8 mouse cellular contexts compared by ENCODE assay signal in the genomic region with DNA sequence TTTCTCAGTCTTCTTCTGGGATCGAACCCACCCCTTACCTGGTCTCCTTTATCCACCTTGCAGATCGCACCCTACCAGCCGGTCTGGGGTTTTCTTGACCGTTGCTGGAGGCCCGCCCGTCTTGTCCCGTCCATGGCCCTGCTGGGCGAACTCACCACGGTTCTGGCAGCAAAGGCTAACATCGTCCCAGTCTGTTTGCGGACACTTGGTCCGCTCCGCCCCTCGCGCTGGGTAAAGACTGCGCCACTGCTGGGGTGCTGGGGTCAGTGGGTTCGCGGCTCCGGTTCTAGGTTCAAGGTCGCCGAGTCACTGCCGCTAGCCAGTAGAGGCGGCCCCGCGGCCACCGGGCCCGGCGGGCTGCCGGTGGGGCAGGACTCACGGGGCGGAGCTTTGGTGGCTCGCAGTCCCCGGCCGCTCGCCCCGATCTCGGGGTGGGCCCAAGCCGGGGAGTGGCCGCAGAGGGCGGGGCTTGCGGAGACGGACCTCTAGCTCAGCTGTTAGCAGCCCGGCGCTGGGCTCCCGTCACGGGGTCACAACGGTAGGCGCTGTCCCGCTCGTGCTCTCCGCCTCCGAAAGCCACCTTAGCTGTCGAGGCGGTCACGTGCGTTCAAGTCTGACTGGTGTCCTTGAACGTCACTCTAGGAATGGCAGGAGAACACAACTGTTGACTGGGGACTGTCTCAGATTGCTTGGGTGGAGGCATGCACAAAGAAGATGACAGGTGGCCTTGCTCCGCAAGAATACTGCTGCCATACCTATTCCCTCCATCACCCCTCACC. TPM values are rescaled to one million over a fixed set of nuclear protein-coding genes. Genes with fewer than 3 reads are reported as not detected.
DNase-seq lines count a peak whose midpoint lies in the region; ATAC-seq and TF ChIP-seq lines count a peak whose summit lies in the region.

A gene (minus strand): TSS at position 657 of the 779 bp plus-strand sequence.

- TF ChIP-seq EP300 in liver, embryonic 14.5 days (IDR thresholded peaks at IDR 0.05; ENCODE audit: low read depth), result no peak
- TF ChIP-seq EP300 in stomach, postnatal 0 days (optimal IDR thresholded peaks at IDR 0.05), result no peak

- H3K27ac ChIP-seq in heart, embryonic 13.5 days (replicated peaks), result peak within 1 kb of the TSS; percentile 96
- H3K27ac ChIP-seq in liver, embryonic 14.5 days, result peak within 1 kb of the TSS; percentile 98
- peak within 1 kb of the TSS; percentile 97 for H3K27ac ChIP-seq in neural tube, embryonic 11.5 days (ENCODE audit: low read depth, low read length)
- H3K27ac ChIP-seq in stomach, postnatal 0 days (replicated peaks), result peak within 1 kb of the TSS; percentile 94

- peaks cover 55% of the 10 kb centered on the region for H3K4me1 ChIP-seq in E14TG2a.4 (replicated peaks; ENCODE audit: low read depth, low read length)
- peaks cover 52% of the 10 kb centered on the region for H3K4me1 ChIP-seq in heart, embryonic 13.5 days
- peaks cover 24 to 29% of the 10 kb centered on the region in 2 experiments for H3K4me1 ChIP-seq in liver, embryonic 14.5 days (replicated peaks; ENCODE audit: control insufficient read depth in 2 of 2, insufficient read depth in 2 of 2, low read length in 1 of 2)
- peaks cover 17% of the 10 kb centered on the region for H3K4me1 ChIP-seq in neural tube, embryonic 11.5 days (ENCODE audit: control insufficient read depth, insufficient read depth, low read length)
- H3K4me1 ChIP-seq in stomach, postnatal 0 days (replicated peaks; ENCODE audit: control insufficient read depth, insufficient read depth), result no peaks in the 10 kb centered on the region; the same call in 1 of the 2 replicates

- ATAC-seq in heart, embryonic 13.5 days (ENCODE audit: extremely low read depth, insufficient number of reproducible peaks, low FRiP score, low TSS enrichment), result peak; percentile 91
- ATAC-seq in liver, embryonic 14.5 days (ENCODE audit: insufficient read depth), result peak; percentile 87
- peak; percentile 88 for ATAC-seq in neural tube, embryonic 11.5 days (ENCODE audit: insufficient read depth, low FRiP score, low TSS enrichment)
- ATAC-seq in stomach, postnatal 0 days (ENCODE audit: low FRiP score, low TSS enrichment), result peak; percentile 91

- peak within 1 kb of the TSS; percentile 95 for H3K9ac ChIP-seq in heart, embryonic 13.5 days
- H3K9ac ChIP-seq in liver, embryonic 14.5 days (replicated peaks), result peak within 1 kb of the TSS; percentile 88
- peak within 1 kb of the TSS; percentile 94 for H3K9ac ChIP-seq in neural tube, embryonic 11.5 days (ENCODE audit: low read length)
- H3K9ac ChIP-seq in stomach, postnatal 0 days (ENCODE audit: low read length), result peak within 1 kb of the TSS; percentile 90

- DNase-seq in c-Kit-negative CD71-positive TER-119-positive erythroid progenitor cells, embryonic 14.5 days (ENCODE audit: low read depth, low spot score), result peak; percentile 82
- DNase-seq in fibroblast of lung, adult 2 months (ENCODE audit: low read depth), result peak; percentile 67
- peak; percentile 98 for DNase-seq in kidney, postnatal 14 days
- peak; percentile 80 to 83 (median 83) for DNase-seq in liver, embryonic 14.5 days (ENCODE audit: low read depth in 3 of 3, low spot score in 3 of 3)
- peak; percentile 88 for DNase-seq in neural tube, embryonic 11.5 days (ENCODE audit: low spot score)
- peak; percentile 94 for DNase-seq in stomach, postnatal 0 days (ENCODE audit: low spot score)

- no peak for TF ChIP-seq CTCF in E14TG2a.4 (conservative IDR thresholded peaks at IDR 0.05; ENCODE audit: low read length)
- TF ChIP-seq CTCF in liver, embryonic 14.5 days (IDR thresholded peaks at IDR 0.05; ENCODE audit: low read depth), result peak; percentile 5; the same call in 1 of the 2 replicates
- TF ChIP-seq CTCF in stomach, postnatal 0 days (IDR thresholded peaks at IDR 0.05; ENCODE audit: low read depth), result no peak

- peak within 1 kb of the TSS; percentile 74 for H3K4me2 ChIP-seq in heart, embryonic 13.5 days
- H3K4me2 ChIP-seq in liver, embryonic 14.5 days (ENCODE audit: low read depth), result peak within 1 kb of the TSS; percentile 90
- H3K4me2 ChIP-seq in neural tube, embryonic 11.5 days (ENCODE audit: low read depth), result peak within 1 kb of the TSS; percentile 93
- peak within 1 kb of the TSS; percentile 79 for H3K4me2 ChIP-seq in stomach, postnatal 0 days (replicated peaks; ENCODE audit: low read depth)

- peak within 1 kb of the TSS; percentile 95 for H3K4me3 ChIP-seq in E14TG2a.4 (replicated peaks; ENCODE audit: low read length)
- H3K4me3 ChIP-seq in heart, embryonic 13.5 days, result peak within 1 kb of the TSS; percentile 85
- H3K4me3 ChIP-seq in liver, embryonic 14.5 days (ENCODE audit: insufficient read depth in 1 of 2, low read depth in 2 of 2, low read length in 2 of 2), result peak within 1 kb of the TSS; percentile 76 to 80
- H3K4me3 ChIP-seq in neural tube, embryonic 11.5 days (ENCODE audit: low read depth, low read length), result peak within 1 kb of the TSS; percentile 80
- peak within 1 kb of the TSS; percentile 95 for H3K4me3 ChIP-seq in stomach, postnatal 0 days (ENCODE audit: low read depth, low read length)

- H3K36me3 ChIP-seq in E14TG2a.4 (ENCODE audit: insufficient read depth, low read length), result peaks cover 36% of the 10 kb centered on the region
- peaks cover 22% of the 10 kb centered on the region for H3K36me3 ChIP-seq in heart, embryonic 13.5 days
- peaks cover 9% of the 10 kb centered on the region for H3K36me3 ChIP-seq in liver, embryonic 14.5 days (replicated peaks; ENCODE audit: control insufficient read depth, insufficient read depth, low read depth)
- H3K36me3 ChIP-seq in neural tube, embryonic 11.5 days (ENCODE audit: control insufficient read depth, insufficient read depth, low read length), result no peaks in the 10 kb centered on the region
- peaks cover 2% of the 10 kb centered on the region; the same call in 1 of the 2 replicates for H3K36me3 ChIP-seq in stomach, postnatal 0 days (ENCODE audit: control insufficient read depth, insufficient read depth, low read length)

- no peaks in the 10 kb centered on the region for H3K9me3 ChIP-seq in E14TG2a.4 (ENCODE audit: low read length)
- H3K9me3 ChIP-seq in heart, embryonic 13.5 days, result no peaks in the 10 kb centered on the region
- no peaks in the 10 kb centered on the region for H3K9me3 ChIP-seq in liver, embryonic 14.5 days (ENCODE audit: control insufficient read depth, low read length)
- H3K9me3 ChIP-seq in neural tube, embryonic 11.5 days (ENCODE audit: control insufficient read depth, low read length), result no peaks in the 10 kb centered on the region
- H3K9me3 ChIP-seq in stomach, postnatal 0 days (ENCODE audit: control insufficient read depth, low read length), result no peaks in the 10 kb centered on the region

- WGBS in heart, embryonic 13.5 days, result under 1% methylated on average over 57 of the region's 58 CpGs
- WGBS in liver, embryonic 14.5 days (ENCODE audit: insufficient replicate concordance), result 1% methylated on average over 58 of the region's 58 CpGs
- 2% methylated on average over 57 of the region's 58 CpGs for WGBS in neural tube, embryonic 11.5 days
- WGBS in stomach, postnatal 0 days, result under 1% methylated on average over 51 of the region's 58 CpGs

- H3K27me3 ChIP-seq in E14TG2a.4 (ENCODE audit: insufficient read depth, low read length), result peaks cover 21% of the 10 kb centered on the region
- no peaks in the 10 kb centered on the region for H3K27me3 ChIP-seq in heart, embryonic 13.5 days (replicated peaks)
- no peaks in the 10 kb centered on the region for H3K27me3 ChIP-seq in liver, embryonic 14.5 days (ENCODE audit: control insufficient read depth, insufficient read depth, low read length)
- no peaks in the 10 kb centered on the region for H3K27me3 ChIP-seq in neural tube, embryonic 11.5 days (ENCODE audit: control insufficient read depth, insufficient read depth, low read length)
- no peaks in the 10 kb centered on the region for H3K27me3 ChIP-seq in stomach, postnatal 0 days (ENCODE audit: control insufficient read depth, insufficient read depth, low read length)

RNA-seq across cellular contexts. Expression of the gene that starts here (rescaled TPM):
- polyA plus RNA-seq in heart, embryonic 13.5 days (2015; fragmentation: Nextera tagmentation; extraction: Ambion mirVana), result 74.5 and 76.8 TPM in 2 replicates
- polyA plus RNA-seq in liver, embryonic 14.5 days (2012; rRNA removed), result 14.6 and 15.0 TPM in 2 replicates
- polyA plus RNA-seq in liver, embryonic 14.5 days (2014; fragmentation: Nextera tagmentation; extraction: Ambion mirVana), result 27.4 and 27.9 TPM in 2 replicates
- 27.4 and 29.1 TPM in 2 replicates for polyA plus RNA-seq in neural tube, embryonic 11.5 days (2014; fragmentation: Nextera tagmentation; extraction: Ambion mirVana)
- 22.0 and 25.9 TPM in 2 replicates for polyA plus RNA-seq in stomach, postnatal 0 days (2015; fragmentation: Nextera tagmentation; extraction: Ambion mirVana)

Comparison
In these comparisons a context has a peak if more than half of its experiments do, and no peak if none do; other contexts are left out.
1. Peak in every context shown above with its lines: DNase-seq, ATAC-seq, H3K4me3 ChIP-seq and H3K27ac ChIP-seq.